Mouse (Mus musculus) heart, postnatal 0 days (tissue): Measurements from ENCODE around the gene Stk10.

Experiments
- CTCF ChIP-seq: IDR thresholded peaks from 2 replicates; pipeline ENCODE4 v1.5.1; 2016; ENCODE audit warnings: antibody characterized with exemption, control low read depth, low read depth
- EP300 ChIP-seq: IDR thresholded peaks from 2 replicates; pipeline ENCODE4 v1.6.1; 2016; ENCODE audit warnings: antibody characterized with exemption, low read depth

DNA sequence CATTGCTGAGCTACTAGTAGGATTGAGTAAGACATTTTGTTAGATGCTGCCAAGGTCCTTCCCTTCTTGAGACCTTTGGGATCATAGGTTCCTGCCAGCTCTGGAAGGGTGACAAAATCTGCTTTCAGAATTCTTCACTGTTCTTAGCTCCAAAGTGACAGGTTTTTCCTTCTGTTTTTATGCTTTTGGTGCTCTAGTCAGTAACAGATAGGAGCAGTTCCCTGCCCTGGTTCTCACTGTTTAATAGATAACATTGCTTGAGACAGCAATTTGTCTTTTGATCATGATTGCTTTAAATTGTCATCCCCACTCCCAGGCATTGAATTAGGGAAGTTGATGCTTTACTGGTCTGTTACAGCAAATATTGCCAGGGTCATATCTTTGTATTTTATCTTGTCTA, 39.8 kb upstream of the Stk10 start:
- TF ChIP-seq CTCF (no peak), EP300 (no peak)
